Mouse (Mus musculus): Measurements from ENCODE around the gene Ifi27l2b.

DNA sequence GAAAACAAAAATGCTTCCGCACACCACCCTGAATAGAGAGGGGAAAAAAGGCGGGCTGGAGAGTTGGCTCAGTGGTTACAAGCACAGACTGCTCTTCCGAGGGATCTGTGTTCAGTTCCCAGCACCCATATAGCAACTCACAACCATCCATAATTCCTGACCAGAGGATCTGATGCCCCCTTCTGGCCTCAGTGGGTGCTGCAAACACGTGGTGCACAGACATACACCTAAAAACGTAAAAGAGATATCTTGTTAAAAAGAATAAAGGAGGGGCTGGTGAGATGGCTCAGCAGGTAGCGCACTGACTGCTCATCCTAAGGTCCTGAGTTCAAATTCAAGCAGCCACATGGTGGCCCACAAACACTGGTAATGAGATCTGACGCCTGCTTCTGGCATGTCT, 30.3 kb downstream of the Ifi27l2b start:
- TF ChIP-seq POLR2A (IDR thresholded peaks at IDR 0.05; ENCODE audit: extremely low read depth, insufficient read depth, low read length): no peak
- no peak for TF ChIP-seq CTCF (IDR thresholded peaks at IDR 0.05; ENCODE audit: extremely low read depth, insufficient read depth, low read length)

All from cortical plate, adult 2 months (tissue).